Mouse (Mus musculus) heart, adult 11 months (tissue): Measurements from ENCODE around the gene Oosp3.

Experiments
- DNase-seq: peaks from one replicate; pipeline ENCODE4 v3.0.0; 2022

Oosp3 gene

DNA sequence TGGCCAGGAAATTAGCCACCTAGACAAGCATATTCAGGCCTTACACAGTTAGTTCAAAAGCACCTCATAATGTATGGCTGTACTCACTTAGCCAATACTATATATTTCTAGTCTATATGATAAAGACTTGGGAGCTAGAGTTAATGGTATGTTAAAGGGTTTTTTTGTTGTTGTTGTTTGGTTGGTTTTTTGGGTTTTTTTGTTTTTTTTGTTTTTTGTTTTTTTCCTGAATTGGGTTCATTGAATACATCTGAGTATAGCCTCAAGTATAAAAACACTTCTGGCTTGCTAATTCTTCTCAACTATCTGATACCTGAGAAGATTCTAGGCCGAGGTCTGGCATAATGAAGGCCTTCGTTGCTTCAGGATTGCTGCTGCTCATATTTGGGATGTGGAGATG is at the start of gene Oosp3:
Gene Oosp3 (plus strand): TSS at position 301 of the 400 bp plus-strand sequence.
- no peak for DNase-seq

GRCm38 (mm10) chr19:11649564-11649963 is 47.3 kb upstream of the Oosp3 start:
- no peak for DNase-seq

DNA sequence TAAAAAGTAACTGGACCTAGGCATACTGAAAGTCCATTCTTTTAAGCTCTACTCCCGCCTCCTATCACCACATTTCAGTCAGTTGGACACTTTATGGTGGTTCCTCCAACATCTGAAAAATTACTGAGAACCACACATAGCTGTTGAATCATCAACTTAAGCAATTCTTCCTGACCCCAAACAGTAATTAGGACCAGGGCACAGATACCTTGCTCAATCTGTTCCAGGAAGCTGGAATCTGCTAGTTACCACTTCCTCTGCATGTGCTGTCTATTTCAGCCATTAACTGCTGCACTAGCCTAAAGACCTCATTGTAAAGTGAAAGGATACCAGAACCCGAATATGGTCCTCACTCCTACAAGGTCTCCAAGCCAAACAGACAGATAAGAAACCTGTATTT is 37.7 kb upstream of the Oosp3 start:
- no peak for DNase-seq

- DNase-seq, result no peak
Observed at GRCm38 (mm10) chr19:11660459-11660858, 36.4 kb upstream of the Oosp3 start, which contains the start of gene Oosp2. Gene Oosp2 (minus strand): TSS chr19:11660559.

GRCm38 (mm10) chr19:11661562-11661961 is 35.3 kb upstream of the Oosp3 start:
- DNase-seq, result no peak

DNA sequence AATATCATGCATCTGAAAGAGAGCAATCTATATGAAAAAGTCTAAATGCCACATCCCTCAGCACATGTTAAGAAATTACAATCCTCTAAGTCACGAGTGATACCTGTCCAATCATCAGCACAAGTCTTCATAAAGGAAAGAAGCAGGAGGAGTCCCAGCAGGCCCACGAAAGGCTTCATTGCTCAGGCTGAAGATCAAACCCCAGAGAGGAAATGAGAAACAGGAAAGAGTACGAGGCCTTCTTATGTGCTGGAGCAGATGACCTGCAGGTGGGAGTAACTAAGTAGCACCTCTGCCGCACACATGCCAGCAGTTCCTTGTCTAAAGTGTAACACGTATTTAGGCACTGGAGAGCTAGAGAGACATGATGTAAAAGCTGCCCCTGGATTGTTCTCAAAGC is 6.0 kb upstream of the Oosp3 start, which contains the start of gene Oosp1:
Gene Oosp1 (minus strand): TSS at position 312 of the 400 bp plus-strand sequence.
- no peak for DNase-seq

- DNase-seq, result no peak
Observed at GRCm38 (mm10) chr19:11691454-11691853, 5.4 kb upstream of the Oosp3 start.

DNA sequence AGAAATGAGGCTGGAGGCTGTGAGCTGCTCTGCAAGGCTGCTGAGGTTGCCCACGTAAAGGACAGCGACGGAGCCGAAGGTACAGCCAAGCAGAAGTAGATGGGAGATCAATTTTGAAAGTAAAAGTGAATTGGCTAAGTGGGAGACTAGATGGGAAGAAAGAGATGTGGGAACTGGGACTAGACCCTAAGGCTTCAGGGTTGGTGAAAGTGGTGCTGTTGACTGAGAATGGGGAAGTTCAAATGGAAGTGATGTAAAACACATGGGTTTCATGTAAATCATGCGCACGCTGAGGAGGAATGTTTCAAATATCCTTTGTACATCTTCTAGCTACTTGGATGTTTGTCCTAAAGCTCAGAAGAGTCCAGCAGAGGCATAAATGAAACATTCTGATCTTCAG is 1.5 kb downstream of the Oosp3 start:
- DNase-seq, result no peak

GRCm38 (mm10) chr19:11712451-11712850 is 15.6 kb downstream of the Oosp3 start:
- DNase-seq, result no peak

GRCm38 (mm10) chr19:11720071-11720470 is 23.2 kb downstream of the Oosp3 start:
- no peak for DNase-seq

DNA sequence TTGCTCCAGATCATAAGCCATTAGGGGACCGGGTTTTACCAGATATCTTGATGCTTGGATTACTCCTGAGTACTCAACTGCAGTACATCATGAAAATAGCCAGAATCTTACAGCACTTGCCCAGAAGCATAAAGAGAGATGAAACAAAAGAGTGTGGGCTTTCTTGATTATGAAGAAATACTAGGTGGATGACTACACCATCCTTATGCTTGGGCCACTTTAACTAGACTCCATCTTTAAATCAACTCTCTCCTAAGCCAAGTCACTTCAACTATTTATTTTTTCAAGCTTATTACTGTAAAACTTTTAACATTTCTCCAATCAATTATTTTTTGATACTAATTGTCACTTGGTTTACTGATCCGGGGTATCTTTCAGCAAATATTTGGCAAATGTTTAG is 27.0 kb downstream of the Oosp3 start:
- no peak for DNase-seq

- DNase-seq, result no peak
Observed at GRCm38 (mm10) chr19:11724275-11724674, 27.4 kb downstream of the Oosp3 start.

- DNase-seq, result no peak
Observed at GRCm38 (mm10) chr19:11725915-11726314, 29.1 kb downstream of the Oosp3 start.

DNA sequence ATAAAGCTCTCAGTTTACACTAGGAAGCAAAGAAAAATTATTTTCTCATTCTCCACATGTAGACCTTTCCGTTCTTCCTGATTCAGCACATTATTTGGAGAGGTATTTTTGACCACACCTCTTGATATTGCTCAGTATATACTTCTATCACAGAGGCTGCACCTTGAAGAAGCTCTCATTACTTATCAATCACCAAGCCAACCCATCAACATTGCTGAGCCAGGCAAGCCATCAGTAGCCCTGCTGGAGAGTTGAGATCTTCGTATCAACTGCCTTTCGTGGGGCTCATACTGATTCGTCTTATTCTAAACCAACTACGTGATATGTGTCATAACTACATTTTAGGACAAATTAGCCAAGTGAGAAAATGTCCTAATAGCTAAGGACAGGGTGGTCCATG is 30.4 kb downstream of the Oosp3 start:
- no peak for DNase-seq

GRCm38 (mm10) chr19:11730278-11730677 is 33.4 kb downstream of the Oosp3 start:
- DNase-seq, result no peak

DNA sequence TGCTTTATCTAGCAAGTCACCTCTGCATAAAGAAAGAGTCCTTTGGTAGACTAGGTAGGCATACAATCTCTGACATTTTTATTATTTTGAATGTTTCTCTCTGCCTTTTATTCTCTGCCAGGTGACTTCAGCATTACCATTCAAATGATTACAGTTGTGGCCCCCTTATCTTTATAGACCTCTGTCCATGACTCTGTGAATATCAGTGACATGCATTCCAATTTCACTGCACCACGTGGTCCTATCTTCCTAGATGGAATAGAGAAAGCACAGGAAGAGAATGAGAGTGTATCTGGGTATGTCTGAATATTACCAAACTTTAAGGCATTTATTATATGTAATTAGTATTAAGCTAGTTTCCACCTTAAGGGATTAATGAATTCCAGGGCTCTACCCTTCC is 39.6 kb downstream of the Oosp3 start:
- no peak for DNase-seq

- DNase-seq, result no peak
Observed at GRCm38 (mm10) chr19:11745680-11746079, 48.8 kb downstream of the Oosp3 start.

DNA sequence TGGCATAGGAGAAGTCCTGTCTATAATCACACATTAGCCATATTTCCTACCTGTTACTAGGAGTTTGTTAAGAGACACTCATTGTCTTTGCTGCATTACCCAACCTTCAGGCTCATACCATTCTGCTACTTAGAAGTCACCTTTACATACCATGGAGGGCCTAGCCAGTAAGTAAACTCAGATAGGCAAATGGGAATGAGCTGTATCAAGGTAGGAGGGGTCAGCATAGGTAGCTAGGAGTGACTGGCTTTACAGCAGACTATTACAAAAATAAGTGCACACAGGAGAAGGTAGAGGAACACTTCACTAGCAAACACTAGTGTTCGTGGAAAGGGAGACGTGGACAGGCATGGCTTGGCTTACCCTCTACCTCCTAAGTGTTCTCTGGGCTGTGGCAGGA is 50.4 kb downstream of the Oosp3 start, which contains the start of gene Gif:
Gene Gif (plus strand): TSS at position 257 of the 400 bp plus-strand sequence.
- DNase-seq, result no peak
